Mouse (Mus musculus) B cell, adult 2 months (primary cell): ENCODE results near the gene Ube2e1.
"Not testable (repeated sequence)": the region's sequence is repeated elsewhere in the genome, so short reads cannot be mapped to it uniquely, and the experiment has no call there.

Experiments
- DNase-seq, 2 experiments: peaks; one replicate each; pipeline ENCODE4 v3.0.0; 2022

Gene Ube2e1

DNA sequence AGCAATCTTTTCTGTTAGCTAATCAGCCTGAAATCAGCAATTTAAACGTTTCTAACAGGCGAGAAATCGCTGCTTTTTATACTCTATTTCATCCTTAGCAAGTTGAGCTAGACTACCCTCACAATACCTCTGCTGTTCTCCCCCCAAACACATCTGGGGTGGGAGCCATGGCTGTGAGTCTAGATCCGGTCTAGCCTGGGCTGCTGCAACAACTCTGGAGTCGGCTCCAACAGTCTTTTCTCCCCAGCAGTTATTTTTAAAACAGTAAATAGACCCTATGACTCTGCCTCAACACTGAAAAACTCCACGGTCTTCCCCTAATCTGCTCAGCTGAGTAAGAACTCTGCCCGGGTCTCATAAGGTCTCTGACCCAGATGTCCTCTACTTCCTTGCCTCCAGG, 91.5 kb downstream of the Ube2e1 start:
- no peak for DNase-seq

DNA sequence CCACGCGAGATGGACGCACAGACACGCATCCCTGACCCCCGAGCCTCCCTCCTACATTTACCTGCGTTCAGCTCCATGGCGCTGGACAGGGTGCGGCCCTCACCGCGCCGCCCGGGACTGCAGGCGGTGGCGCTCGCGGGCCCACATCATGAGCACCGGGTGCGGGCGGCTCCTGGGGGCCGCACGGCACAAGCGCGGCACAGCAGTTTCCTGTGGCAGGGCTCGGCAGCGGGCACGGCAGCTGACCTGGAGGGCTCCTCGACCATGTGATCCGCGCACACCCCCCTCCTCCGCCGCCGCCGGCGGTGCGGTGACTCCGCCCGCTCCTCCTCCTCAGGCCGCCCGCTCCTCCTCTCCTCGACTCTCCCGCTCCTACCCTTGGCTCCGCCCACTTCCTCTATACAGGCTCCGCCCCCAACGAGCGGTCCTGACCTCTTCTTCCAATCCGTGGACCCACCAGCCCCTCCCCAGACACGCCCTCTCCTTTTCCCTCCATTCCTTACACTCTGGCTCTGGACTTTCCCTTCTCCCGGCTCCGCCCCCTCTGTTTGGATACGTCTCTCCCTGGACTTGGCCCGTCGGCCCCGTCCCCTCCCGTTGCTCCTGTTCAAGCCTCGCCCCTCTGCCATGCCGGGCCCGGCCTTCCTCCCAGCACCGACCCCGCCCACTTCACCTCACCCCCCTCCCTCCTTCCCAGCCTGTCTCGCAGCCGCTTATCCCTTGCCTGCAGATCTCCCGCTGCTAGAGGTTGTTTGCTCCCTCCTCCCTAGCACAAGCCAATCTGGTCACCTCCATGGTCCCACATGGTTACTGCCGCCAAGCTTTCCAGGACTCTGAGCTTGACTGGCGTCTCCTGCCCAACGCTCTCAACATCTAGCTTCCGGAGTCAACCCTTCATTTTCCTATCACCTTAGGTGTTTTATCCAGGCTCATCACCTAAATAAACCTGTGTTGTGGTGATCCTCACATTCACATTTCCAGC, 92.6 kb downstream of the Ube2e1 start, which contains the start of gene Nr1d2:
TSS of gene Nr1d2 (minus strand) at position 378 of the 982 bp plus-strand sequence.
- peak; percentile 95 to 96 for DNase-seq

DNA sequence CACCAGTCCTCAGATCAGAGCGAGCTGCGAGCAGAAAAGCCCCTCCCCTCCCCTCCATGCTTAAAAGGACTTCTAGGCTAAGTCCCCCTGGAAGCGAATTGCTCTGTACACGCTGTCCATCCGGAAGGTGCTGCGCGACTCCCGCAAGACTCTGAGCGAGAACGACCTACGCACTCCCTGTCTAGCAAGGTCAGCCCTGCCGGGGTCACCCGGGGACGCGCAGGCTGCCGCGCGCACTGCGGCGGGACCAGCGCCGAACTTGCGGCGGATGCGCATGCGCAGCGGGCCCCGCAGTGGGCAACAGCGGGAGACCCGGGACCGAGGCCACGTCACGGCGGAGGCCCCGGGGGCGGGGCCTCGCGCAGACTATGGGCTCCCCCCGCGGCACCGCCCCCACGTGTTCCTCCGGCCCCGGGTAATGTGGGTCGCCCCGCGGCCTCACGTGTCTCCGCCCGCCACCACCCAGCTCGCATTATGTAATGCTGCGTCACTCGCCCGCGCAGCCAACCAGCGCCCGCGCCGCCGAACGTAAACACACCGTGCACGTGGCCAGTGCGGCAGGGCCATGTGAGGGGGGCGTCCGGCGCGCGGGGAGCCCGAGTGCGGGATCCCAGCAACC, 93.4 kb downstream of the Ube2e1 start:
- DNase-seq, result peak; percentile 97 to 98

DNA sequence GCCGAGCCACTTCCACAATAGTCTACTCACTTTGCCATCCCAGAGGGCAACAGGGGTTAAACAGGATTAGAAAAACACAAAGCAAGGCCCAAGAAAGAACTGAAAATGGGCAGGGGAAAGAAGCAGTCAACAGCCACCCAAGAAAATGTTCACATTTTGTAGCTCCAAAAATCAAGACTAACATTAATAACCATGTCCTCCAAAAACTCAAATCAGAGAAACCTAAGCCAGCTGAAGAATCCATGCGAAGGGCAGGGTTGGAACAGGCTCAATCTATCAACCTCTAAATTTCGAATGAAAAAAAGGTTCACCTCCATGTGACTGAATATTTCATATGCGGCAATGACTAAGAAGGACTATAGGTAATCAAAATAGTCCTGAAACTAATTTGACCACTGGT, 94.3 kb downstream of the Ube2e1 start:
- DNase-seq, result no peak

DNA sequence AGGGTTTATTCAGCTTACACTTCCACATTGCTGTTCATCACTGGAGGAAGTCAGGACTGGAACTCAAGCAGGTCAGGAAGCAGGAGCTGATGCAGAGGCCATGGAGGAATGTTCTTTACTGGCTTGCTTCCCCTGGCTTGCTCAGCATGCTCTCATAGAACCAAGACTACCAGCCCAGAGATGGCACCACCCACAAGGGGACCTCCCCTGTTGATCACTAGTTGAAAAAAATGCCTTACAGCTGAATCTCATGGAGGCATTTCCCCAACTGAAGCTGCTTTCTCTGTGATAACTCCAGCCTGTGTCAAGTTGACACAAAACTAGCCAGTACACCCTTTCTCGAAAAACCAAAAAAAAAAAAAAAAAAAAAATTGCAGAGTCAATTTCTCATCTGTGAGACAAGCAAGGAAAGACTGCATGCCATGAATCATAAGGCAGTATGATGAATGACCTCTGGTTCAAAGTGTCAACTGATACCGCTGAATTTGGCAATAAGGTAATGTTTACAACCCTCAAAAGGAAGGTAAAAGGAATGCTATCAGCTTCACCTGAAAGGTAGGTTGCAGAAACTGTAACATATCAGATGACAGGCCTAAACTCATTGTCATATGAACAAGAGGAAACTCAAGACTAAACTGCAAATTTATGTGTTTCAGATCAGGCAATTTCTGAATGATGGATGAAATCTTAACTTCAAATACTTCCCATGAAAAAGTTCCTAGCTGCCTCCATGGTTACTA, 95.0 kb downstream of the Ube2e1 start:
- not testable (repeated sequence) for DNase-seq

DNA sequence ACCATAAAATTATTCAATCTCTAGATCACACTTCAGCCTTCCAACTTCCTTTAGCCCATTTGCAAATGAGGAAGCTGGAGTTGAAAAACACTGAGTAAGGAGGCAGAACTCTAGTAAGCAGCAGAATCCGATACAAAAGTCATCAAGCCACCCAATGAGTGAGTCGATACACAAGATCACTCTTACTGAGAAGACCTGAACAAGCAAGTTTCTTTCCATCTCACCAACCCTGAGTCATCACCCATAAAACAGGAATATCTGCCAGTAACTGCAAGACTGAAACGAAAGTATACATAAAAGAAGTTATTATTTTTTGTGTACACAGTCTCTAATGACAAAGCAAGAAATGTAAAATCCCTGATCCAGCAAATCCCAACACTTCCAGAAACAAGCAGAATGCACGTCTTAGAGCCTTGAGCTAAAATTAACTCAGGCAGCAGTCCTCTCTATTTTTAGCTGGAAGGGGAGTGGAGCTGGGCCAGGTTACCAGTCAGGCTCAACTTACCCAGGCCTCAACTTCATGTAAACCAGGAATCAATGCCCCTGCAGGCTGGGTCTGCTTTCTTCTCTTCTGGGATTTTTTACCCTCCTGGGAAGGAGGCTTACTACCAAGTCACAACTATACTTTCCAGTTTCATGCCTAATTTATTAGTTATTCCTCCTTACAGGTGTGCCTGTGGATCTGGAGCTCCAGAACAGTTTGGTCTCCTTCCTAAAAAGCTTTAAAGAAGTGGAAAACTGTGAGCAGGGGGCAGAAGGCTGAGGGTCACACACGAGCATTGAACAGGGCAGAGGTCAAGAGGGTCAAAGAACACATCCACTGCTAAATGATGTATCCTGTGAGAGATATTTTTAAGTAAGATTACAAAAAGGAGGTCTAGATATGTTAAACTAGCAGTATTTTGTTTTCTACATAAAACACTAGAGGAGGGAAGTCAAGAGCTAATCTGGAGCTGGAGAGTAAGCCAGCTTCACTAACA, 97.4 kb downstream of the Ube2e1 start:
- DNase-seq, result no peak

DNA sequence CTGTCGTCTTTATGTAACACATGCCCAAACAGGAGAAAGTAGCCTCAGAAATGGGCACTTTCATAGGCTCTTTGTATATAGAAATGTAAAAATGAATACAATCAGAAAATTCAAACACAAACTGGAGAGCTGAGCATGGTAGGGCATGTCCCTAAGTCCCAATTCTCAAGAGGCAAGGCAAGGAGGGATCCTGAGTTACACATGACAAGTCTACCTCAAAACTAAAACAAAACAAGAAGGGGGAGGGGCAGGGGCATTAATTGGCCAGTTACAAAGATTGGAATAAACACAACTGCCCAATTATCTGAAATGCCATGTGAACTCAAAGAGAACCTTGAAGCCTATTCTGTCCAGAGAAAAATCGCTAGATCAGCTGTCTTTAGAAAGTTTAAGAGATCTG, 98.6 kb downstream of the Ube2e1 start:
- DNase-seq, result no peak
